Mouse (Mus musculus): ENCODE measurements around the gene Taz. TPM values are rescaled to one million over a fixed set of nuclear protein-coding genes. Genes with fewer than 3 reads are reported as not detected.

Gene Taz
- polyA plus RNA-seq, 1 experiment from 2014 or later = 81.3 TPM

GRCm38 (mm10) chrX:74246693-74247092, 35.0 kb upstream of the Taz start:
- ATAC-seq = peak; percentile 18
- Histone ChIP-seq H3K27ac (ENCODE audit: low read length) (peak overlapping the region; percentile 73), H3K36me3 (ENCODE audit: control insufficient read depth, insufficient read depth, low read length) (no peaks in the 10 kb centered on the region), H3K4me1 (ENCODE audit: control insufficient read depth, insufficient read depth, low read length) (peaks cover 18% of the 10 kb centered on the region), H3K4me3 (ENCODE audit: low read depth, low read length) (peak overlapping the region; percentile 58), H3K9me3 (replicated peaks; ENCODE audit: control insufficient read depth, low read length, poor library complexity, severe bottlenecking) (no peaks in the 10 kb centered on the region), H3K27me3 (ENCODE audit: control insufficient read depth, insufficient read depth, low read depth, low read length) (no peaks in the 10 kb centered on the region), H3K9ac (ENCODE audit: low read depth, low read length) (peak overlapping the region; percentile 53; the same call in 1 of the 2 replicates), H3K4me2 (ENCODE audit: low read length) (peak overlapping the region; percentile 59)
- 26% methylated on average over 15 of the region's 15 CpGs for WGBS

- Histone ChIP-seq H3K4me2 (ENCODE audit: low read length) (peak overlapping the region; percentile 61), H3K27me3 (ENCODE audit: control insufficient read depth, insufficient read depth, low read depth, low read length) (no peaks in the 10 kb centered on the region), H3K36me3 (ENCODE audit: control insufficient read depth, insufficient read depth, low read length) (no peaks in the 10 kb centered on the region), H3K4me3 (ENCODE audit: low read depth, low read length) (no peak overlapping the region), H3K9ac (ENCODE audit: low read depth, low read length) (no peak overlapping the region), H3K4me1 (ENCODE audit: control insufficient read depth, insufficient read depth, low read length) (peaks cover 9% of the 10 kb centered on the region; the same call in 1 of the 2 replicates), H3K27ac (ENCODE audit: low read length) (no peak overlapping the region), H3K9me3 (replicated peaks; ENCODE audit: control insufficient read depth, low read length, poor library complexity, severe bottlenecking) (no peaks in the 10 kb centered on the region)
- WGBS = 13% methylated on average over 3 of the region's 3 CpGs
- ATAC-seq = no peak
Observed at GRCm38 (mm10) chrX:74248651-74249050, 33.1 kb upstream of the Taz start.

GRCm38 (mm10) chrX:74249615-74250014, 32.1 kb upstream of the Taz start, which contains the start of gene Flna:
TSS of gene Flna (minus strand) at chrX:74249820.
- Histone ChIP-seq H3K36me3 (ENCODE audit: control insufficient read depth, insufficient read depth, low read length) (no peaks in the 10 kb centered on the region), H3K4me3 (ENCODE audit: low read depth, low read length) (peak within 1 kb of the TSS; percentile 46), H3K4me1 (ENCODE audit: control insufficient read depth, insufficient read depth, low read length) (peaks cover 5% of the 10 kb centered on the region; the same call in 1 of the 2 replicates), H3K27me3 (ENCODE audit: control insufficient read depth, insufficient read depth, low read depth, low read length) (no peaks in the 10 kb centered on the region), H3K9me3 (replicated peaks; ENCODE audit: control insufficient read depth, low read length, poor library complexity, severe bottlenecking) (no peaks in the 10 kb centered on the region), H3K27ac (ENCODE audit: low read length) (peak within 1 kb of the TSS; percentile 60), H3K4me2 (ENCODE audit: low read length) (peak within 1 kb of the TSS; percentile 61), H3K9ac (ENCODE audit: low read depth, low read length) (peak within 1 kb of the TSS; percentile 67)
- 18% methylated on average over 38 of the region's 38 CpGs for WGBS
- ATAC-seq = 0 out of 2 replicates have a peak, but pooled peaks have one; percentile 4

GRCm38 (mm10) chrX:74254153-74254887, 27.4 kb upstream of the Taz start, which contains the start of gene Emd:
TSS of gene Emd (plus strand) at chrX:74254687.
- Histone ChIP-seq H3K4me3 (ENCODE audit: low read depth, low read length) (peak within 1 kb of the TSS; percentile 56), H3K27me3 (ENCODE audit: control insufficient read depth, insufficient read depth, low read depth, low read length) (no peaks in the 10 kb centered on the region), H3K27ac (ENCODE audit: low read length) (peak within 1 kb of the TSS; percentile 84), H3K4me1 (ENCODE audit: control insufficient read depth, insufficient read depth, low read length) (peaks cover 5% of the 10 kb centered on the region), H3K36me3 (ENCODE audit: control insufficient read depth, insufficient read depth, low read length) (0 out of 2 replicates have a peak, but pooled peaks cover 3% of the 10 kb centered on the region), H3K9ac (ENCODE audit: low read depth, low read length) (peak within 1 kb of the TSS; percentile 77), H3K9me3 (replicated peaks; ENCODE audit: control insufficient read depth, low read length, poor library complexity, severe bottlenecking) (no peaks in the 10 kb centered on the region), H3K4me2 (ENCODE audit: low read length) (peak within 1 kb of the TSS; percentile 55)
- ATAC-seq = peak; percentile 96
- 22% methylated on average over 39 of the region's 39 CpGs for WGBS

GRCm38 (mm10) chrX:74254888-74255565, 26.7 kb upstream of the Taz start:
- H3K4me1 ChIP-seq (ENCODE audit: control insufficient read depth, insufficient read depth, low read length) = peaks cover 5% of the 10 kb centered on the region
- 13% methylated on average over 31 of the region's 31 CpGs for WGBS

GRCm38 (mm10) chrX:74257746-74258145, 24.0 kb upstream of the Taz start:
- Histone ChIP-seq H3K4me2 (ENCODE audit: low read length) (no peak overlapping the region), H3K4me3 (ENCODE audit: low read depth, low read length) (no peak overlapping the region), H3K9me3 (replicated peaks; ENCODE audit: control insufficient read depth, low read length, poor library complexity, severe bottlenecking) (no peaks in the 10 kb centered on the region), H3K9ac (ENCODE audit: low read depth, low read length) (no peak overlapping the region), H3K36me3 (ENCODE audit: control insufficient read depth, insufficient read depth, low read length) (0 out of 2 replicates have a peak, but pooled peaks cover 3% of the 10 kb centered on the region), H3K4me1 (ENCODE audit: control insufficient read depth, insufficient read depth, low read length) (peaks cover 5% of the 10 kb centered on the region), H3K27me3 (ENCODE audit: control insufficient read depth, insufficient read depth, low read depth, low read length) (no peaks in the 10 kb centered on the region), H3K27ac (ENCODE audit: low read length) (no peak overlapping the region)
- 93% methylated on average over 3 of the region's 3 CpGs for WGBS
- no peak for ATAC-seq

More at GRCm38 (mm10) chrX:74254888-74255565, 26.7 kb upstream of the Taz start:
- peak; percentile 74 for ATAC-seq
- Histone ChIP-seq H3K9ac (ENCODE audit: low read depth, low read length) (peak overlapping the region; percentile 77), H3K9me3 (replicated peaks; ENCODE audit: control insufficient read depth, low read length, poor library complexity, severe bottlenecking) (no peaks in the 10 kb centered on the region), H3K36me3 (ENCODE audit: control insufficient read depth, insufficient read depth, low read length) (0 out of 2 replicates have a peak, but pooled peaks cover 3% of the 10 kb centered on the region), H3K4me2 (ENCODE audit: low read length) (peak overlapping the region; percentile 55), H3K27ac (ENCODE audit: low read length) (peak overlapping the region; percentile 84), H3K4me3 (ENCODE audit: low read depth, low read length) (peak overlapping the region; percentile 56), H3K27me3 (ENCODE audit: control insufficient read depth, insufficient read depth, low read depth, low read length) (no peaks in the 10 kb centered on the region)

- H3K27me3 ChIP-seq (ENCODE audit: control insufficient read depth, insufficient read depth, low read depth, low read length) = no peaks in the 10 kb centered on the region
- 0 out of 2 replicates have a peak, but pooled peaks cover 3% of the 10 kb centered on the region for H3K36me3 ChIP-seq (ENCODE audit: control insufficient read depth, insufficient read depth, low read length)
- peak overlapping the region; percentile 96 for H3K27ac ChIP-seq (ENCODE audit: low read length)
- H3K4me1 ChIP-seq (ENCODE audit: control insufficient read depth, insufficient read depth, low read length) = peaks cover 7% of the 10 kb centered on the region
- peak overlapping the region; percentile 47; the same call in 1 of the 2 replicates for H3K9ac ChIP-seq (ENCODE audit: low read depth, low read length)
- H3K4me2 ChIP-seq (ENCODE audit: low read length) = peak overlapping the region; percentile 54
- ATAC-seq = peak; percentile 54
- WGBS = 33% methylated on average over 3 of the region's 3 CpGs
- no peaks in the 10 kb centered on the region for H3K9me3 ChIP-seq (replicated peaks; ENCODE audit: control insufficient read depth, low read length, poor library complexity, severe bottlenecking)
- peak overlapping the region; percentile 50 for H3K4me3 ChIP-seq (ENCODE audit: low read depth, low read length)
Observed at GRCm38 (mm10) chrX:74269736-74270061, 12.0 kb upstream of the Taz start.

- peak within 1 kb of the TSS; percentile 50 for H3K4me3 ChIP-seq (ENCODE audit: low read depth, low read length)
- H3K9ac ChIP-seq (ENCODE audit: low read depth, low read length) = peak within 1 kb of the TSS; percentile 69
- WGBS = 16% methylated on average over 41 of the region's 42 CpGs
- peak within 1 kb of the TSS; percentile 59 for H3K4me2 ChIP-seq (ENCODE audit: low read length)
- H3K9me3 ChIP-seq (replicated peaks; ENCODE audit: control insufficient read depth, low read length, poor library complexity, severe bottlenecking) = no peaks in the 10 kb centered on the region
- 0 out of 2 replicates have a peak, but pooled peaks cover 3% of the 10 kb centered on the region for H3K36me3 ChIP-seq (ENCODE audit: control insufficient read depth, insufficient read depth, low read length)
- peak; percentile 96 for ATAC-seq
- H3K27ac ChIP-seq (ENCODE audit: low read length) = peak within 1 kb of the TSS; percentile 96
- H3K4me1 ChIP-seq (ENCODE audit: control insufficient read depth, insufficient read depth, low read length) = peaks cover 7% of the 10 kb centered on the region
- no peaks in the 10 kb centered on the region for H3K27me3 ChIP-seq (ENCODE audit: control insufficient read depth, insufficient read depth, low read depth, low read length)
Observed at GRCm38 (mm10) chrX:74270062-74270901, 11.4 kb upstream of the Taz start, which contains the start of gene Rpl10. TSS of gene Rpl10 (plus strand) at chrX:74270812.

All from midbrain, embryonic 16.5 days (tissue).